Mouse (Mus musculus): ENCODE measurements around the gene 2310007B03Rik. TPM values are rescaled to one million over a fixed set of nuclear protein-coding genes. Genes with fewer than 3 reads are reported as not detected.

2310007B03Rik gene
- polyA plus RNA-seq, 3 experiments from 2014 or later: not detected

- no peak for ATAC-seq
Observed at GRCm38 (mm10) chr1:93159566-93160500, 915 bp downstream of the 2310007B03Rik start.

- ATAC-seq: no peak
Observed at GRCm38 (mm10) chr1:93158916-93159315, 1.8 kb downstream of the 2310007B03Rik start.

- no peak for ATAC-seq
Observed at GRCm38 (mm10) chr1:93157566-93157965, 3.2 kb downstream of the 2310007B03Rik start.

GRCm38 (mm10) chr1:93150907-93151661 lies 9.7 kb downstream of the 2310007B03Rik start:
- no peak for ATAC-seq

- ATAC-seq: no peak
Observed at GRCm38 (mm10) chr1:93144176-93144575, 16.6 kb downstream of the 2310007B03Rik start.

GRCm38 (mm10) chr1:93142871-93143270 lies 17.9 kb downstream of the 2310007B03Rik start:
- no peak for ATAC-seq

- ATAC-seq: no peak
Observed at GRCm38 (mm10) chr1:93139713-93140112, 21.0 kb downstream of the 2310007B03Rik start.

GRCm38 (mm10) chr1:93138534-93138933 lies 22.2 kb downstream of the 2310007B03Rik start:
- ATAC-seq: no peak

- ATAC-seq: no peak
Observed at GRCm38 (mm10) chr1:93135036-93135526, 25.7 kb downstream of the 2310007B03Rik start, which contains the start of gene Agxt. Gene Agxt (plus strand): TSS chr1:93135240.

- ATAC-seq: no peak
Observed at GRCm38 (mm10) chr1:93132676-93133075, 28.1 kb downstream of the 2310007B03Rik start.

GRCm38 (mm10) chr1:93130242-93130983 lies 30.3 kb downstream of the 2310007B03Rik start:
- no peak for ATAC-seq

- no peak for ATAC-seq
Observed at GRCm38 (mm10) chr1:93128710-93129349, 31.9 kb downstream of the 2310007B03Rik start.

GRCm38 (mm10) chr1:93128209-93128608 lies 32.5 kb downstream of the 2310007B03Rik start:
- no peak for ATAC-seq

- no peak for ATAC-seq
Observed at GRCm38 (mm10) chr1:93125256-93125655, 35.5 kb downstream of the 2310007B03Rik start.

- ATAC-seq: no peak
Observed at GRCm38 (mm10) chr1:93124066-93124465, 36.7 kb downstream of the 2310007B03Rik start.

GRCm38 (mm10) chr1:93123179-93123854 lies 37.4 kb downstream of the 2310007B03Rik start:
- ATAC-seq: no peak

GRCm38 (mm10) chr1:93118816-93119215 lies 41.9 kb downstream of the 2310007B03Rik start:
- no peak for ATAC-seq

GRCm38 (mm10) chr1:93115471-93115870 lies 45.3 kb downstream of the 2310007B03Rik start:
- ATAC-seq: no peak

GRCm38 (mm10) chr1:93114713-93115463 lies 45.9 kb downstream of the 2310007B03Rik start:
- ATAC-seq: peak; percentile 100

GRCm38 (mm10) chr1:93102700-93103099 lies 58.0 kb downstream of the 2310007B03Rik start:
- ATAC-seq: no peak
